Mouse (Mus musculus) kidney, adult 2 months (tissue): ENCODE results near the gene Olfr317.

Source experiments
- CTCF ChIP-seq: fragments of 200-500 bp; conservative IDR thresholded peaks from 2 replicates; pipeline ENCODE4 v1.5.1; 2011; ENCODE audit warnings: low read depth, mild to moderate bottlenecking, control low read depth, low read length, moderate library complexity, mixed read lengths; ENCODE audit not compliant: insufficient read depth, insufficient read length
- POLR2A ChIP-seq: fragments of 200-500 bp; IDR thresholded peaks from one replicate; pipeline ENCODE4 v1.6.1; 2011; ENCODE audit warnings: low read depth, low read length, control low read depth

- TF ChIP-seq CTCF (no peak), POLR2A (no peak)
Observed at GRCm38 (mm10) chr11:58752434-58752833, 13.4 kb upstream of the Olfr317 start, which contains the start of gene Olfr316.
